Mouse (Mus musculus) gastrocnemius, postnatal 10 days (tissue): ENCODE results near the gene Rabep2. TPM values are rescaled to one million over a fixed set of nuclear protein-coding genes. Genes with fewer than 3 reads are reported as not detected.

Experiments used
- DNase-seq: peaks from one replicate; pipeline ENCODE4 v3.0.0; 2021; ENCODE audit warnings: mixed read lengths
- total RNA-seq, 2 experiments: library from RNA; stranded (reverse); gene quantifications; 2 replicates each; pipeline ENCODE4 v1.2.3; 2021

The Rabep2 gene
- total RNA-seq, 2 experiments from 2014 or later: 11.4 to 15.2 TPM

DNA sequence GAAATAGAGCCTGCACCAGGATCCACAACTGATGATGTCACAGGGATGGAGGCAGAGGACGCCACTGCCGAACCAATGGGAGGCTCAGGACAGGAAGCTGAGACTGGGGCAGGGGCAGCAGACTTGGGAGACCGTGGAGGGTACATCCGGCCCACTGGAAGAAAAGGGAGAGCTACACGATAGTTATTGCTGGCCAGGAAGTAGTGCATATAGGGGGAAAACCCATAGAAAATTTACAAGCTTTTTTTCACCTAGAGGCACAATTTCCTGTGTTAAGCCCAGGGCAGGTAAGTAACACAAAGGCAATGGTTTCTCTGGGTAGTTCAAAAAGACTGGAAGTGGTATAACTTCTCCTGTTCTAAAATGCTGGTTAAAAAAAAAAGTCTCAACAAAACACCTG is 67.9 kb downstream of the Rabep2 start:
- DNase-seq: no peak

DNA sequence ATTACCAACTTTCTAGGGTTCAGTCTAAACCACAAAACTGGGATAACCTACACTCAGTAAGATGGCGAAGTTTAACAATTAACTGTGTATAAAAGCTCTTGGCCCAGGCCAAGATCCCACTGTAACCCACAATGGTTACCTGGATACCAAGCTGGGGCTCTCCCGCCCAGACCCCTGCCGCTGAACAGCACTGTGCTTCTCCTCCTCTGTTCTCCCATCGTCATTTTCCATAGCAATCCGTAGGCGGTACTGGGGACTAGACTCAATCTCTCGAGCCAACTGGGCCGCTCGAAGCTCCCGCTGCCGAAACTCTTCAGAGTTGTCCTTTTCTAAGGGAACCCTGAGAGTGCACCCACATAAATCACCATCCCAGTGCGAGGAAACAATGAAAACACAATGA is 69.4 kb downstream of the Rabep2 start:
- no peak for DNase-seq

Other genes starting within 250 kb of the Rabep2 start
- 10 to 100 TPM; 24.5 to 39.1 TPM for gene Xpo6, start 228.3 kb upstream of the Rabep2 start, total RNA-seq
- 10 to 100 TPM; 35.2 to 38.0 TPM for gene Sbk1, start 156.1 kb upstream of the Rabep2 start, total RNA-seq
- 1 to 10 TPM in 1 of 2 experiments, under 1 TPM in 1; 0.42 to 1.1 TPM for gene Lat, start 59.2 kb upstream of the Rabep2 start, total RNA-seq
- gene Spns1, start 51.3 kb upstream of the Rabep2 start, total RNA-seq: 10 to 100 TPM; 25.1 to 28.0 TPM
- 1 to 10 TPM; 3.1 to 3.2 TPM for gene Nfatc2ip, start 32.0 kb upstream of the Rabep2 start, total RNA-seq
- gene Cd19, start 13.9 kb upstream of the Rabep2 start, total RNA-seq: under 1 TPM; 0.35 to 0.72 TPM
- over 10,000 TPM; 11,325 to 12,607 TPM for gene Atp2a1, start 34.3 kb downstream of the Rabep2 start, total RNA-seq
- gene Sh2b1, start 46.7 kb downstream of the Rabep2 start, total RNA-seq: 10 to 100 TPM; 52.0 to 53.7 TPM
- 100 to 1,000 TPM in 1 of 2 experiments, 10 to 100 TPM in 1; 99.0 to 114 TPM for gene Tufm, start 58.6 kb downstream of the Rabep2 start, total RNA-seq
- gene Atxn2l, start 74.7 kb downstream of the Rabep2 start, total RNA-seq: 10 to 100 TPM; 33.6 to 45.6 TPM
- 100 to 1,000 TPM; 147 to 153 TPM for gene Eif3c, start 137.7 kb downstream of the Rabep2 start, total RNA-seq
- 1 to 10 TPM in 1 of 2 experiments, under 1 TPM in 1; 0.59 to 1.0 TPM for gene Apobr, start 156.2 kb downstream of the Rabep2 start, total RNA-seq
- gene Cln3, start 157.1 kb downstream of the Rabep2 start, total RNA-seq: 10 to 100 TPM in 1 of 2 experiments, 1 to 10 TPM in 1; 6.3 to 14.3 TPM
- gene Il27, start 166.2 kb downstream of the Rabep2 start, total RNA-seq: not detected
- 10 to 100 TPM; 19.0 to 25.3 TPM for gene Nupr1, start 202.1 kb downstream of the Rabep2 start, total RNA-seq
- 10 to 100 TPM; 21.9 to 22.9 TPM for gene Sgf29, start 220.6 kb downstream of the Rabep2 start, total RNA-seq
- gene Sult1a1, start 247.7 kb downstream of the Rabep2 start, total RNA-seq: 10 to 100 TPM; 13.8 to 24.7 TPM